Mouse (Mus musculus): ENCODE data around the gene Chd9.
A peak's percentile ranks its signal among the peaks of the same experiment; 100 is the strongest.

The Chd9 gene

GRCm38 (mm10) chr8:91077077-91077867 is 249.1 kb downstream of the Chd9 start:
- no peak for DNase-seq (ENCODE audit: low read depth, low spot score)

GRCm38 (mm10) chr8:91079678-91080077 is 251.5 kb downstream of the Chd9 start:
- DNase-seq (ENCODE audit: low read depth, low spot score): peak; percentile 87

- peak; percentile 52 for DNase-seq (ENCODE audit: low read depth, low spot score)
These were observed 253.8 kb downstream of the Chd9 start for GRCm38 (mm10) chr8:91081911-91082310.

GRCm38 (mm10) chr8:91082428-91082827 is 254.3 kb downstream of the Chd9 start:
- DNase-seq (ENCODE audit: low read depth, low spot score): no peak

GRCm38 (mm10) chr8:91088452-91088851 is 260.3 kb downstream of the Chd9 start:
- DNase-seq (ENCODE audit: low read depth, low spot score): no peak

GRCm38 (mm10) chr8:91089601-91090000 is 261.4 kb downstream of the Chd9 start:
- no peak for DNase-seq (ENCODE audit: low read depth, low spot score)

- no peak for DNase-seq (ENCODE audit: low read depth, low spot score)
These were observed 266.0 kb downstream of the Chd9 start for GRCm38 (mm10) chr8:91094135-91094534.

- no peak for DNase-seq (ENCODE audit: low read depth, low spot score)
These were observed 270.0 kb downstream of the Chd9 start for GRCm38 (mm10) chr8:91098106-91098505.
